Mouse (Mus musculus): ENCODE data around the gene Olfml2a.

DNA sequence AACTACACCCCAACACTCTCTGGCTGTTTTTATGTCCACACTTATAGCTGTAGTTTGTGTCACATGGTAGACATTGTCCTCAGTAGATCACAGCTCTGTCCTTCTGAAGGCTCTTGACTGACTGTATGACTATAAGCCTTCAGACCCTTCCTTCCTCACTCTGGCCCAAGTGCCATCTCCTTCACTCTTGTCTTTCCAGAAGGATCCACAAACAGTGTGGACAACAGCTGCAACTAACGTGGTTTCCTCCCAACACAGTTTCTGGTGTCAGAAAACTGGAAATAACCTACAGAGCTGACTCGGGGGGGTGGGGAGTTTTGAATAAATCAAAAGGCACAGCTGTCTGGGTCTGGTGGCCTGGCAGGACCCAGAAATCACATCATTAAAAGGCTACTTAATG lies 24.3 kb downstream of the Olfml2a start:
- TF ChIP-seq CTCF (IDR thresholded peaks at IDR 0.05 in 2 of 3, conservative IDR thresholded peaks at IDR 0.05 in 1 of 3; ENCODE audit: control insufficient read depth in 1 of 3, insufficient read depth in 1 of 3, low read depth in 2 of 3, low read length in 3 of 3, poor library complexity in 1 of 3, severe bottlenecking in 1 of 3) (no peak), TBP (IDR thresholded peaks at IDR 0.05; ENCODE audit: low read depth, low read length) (no peak), GABPA (IDR thresholded peaks at IDR 0.05; ENCODE audit: low read depth, low read length) (no peak), EP300 (IDR thresholded peaks at IDR 0.05; ENCODE audit: low read depth in 1 of 2, low read length in 2 of 2) (no peak), POLR2A (IDR thresholded peaks at IDR 0.05; ENCODE audit: control insufficient read depth in 1 of 2, insufficient read depth in 1 of 2, low read depth in 1 of 2, low read length in 2 of 2, poor library complexity in 1 of 2) (no peak), ZKSCAN1 (IDR thresholded peaks at IDR 0.05; ENCODE audit: low read depth, low read length) (no peak), RAD21 (IDR thresholded peaks at IDR 0.05; ENCODE audit: low read depth, low read length) (no peak), MAX (IDR thresholded peaks at IDR 0.05; ENCODE audit: low read length) (no peak), UBTF (IDR thresholded peaks at IDR 0.05; ENCODE audit: borderline replicate concordance, insufficient read depth, low read depth, low read length) (no peak), MAZ (IDR thresholded peaks at IDR 0.05; ENCODE audit: low read depth, low read length) (no peak), USF1 (IDR thresholded peaks at IDR 0.05; ENCODE audit: low read depth, low read length) (no peak), MAFK (IDR thresholded peaks at IDR 0.05; ENCODE audit: borderline replicate concordance, low read depth, low read length) (no peak), GATA1 (IDR thresholded peaks at IDR 0.05; ENCODE audit: low read depth, low read length) (no peak), MEF2A (IDR thresholded peaks at IDR 0.05; ENCODE audit: extremely low read depth, insufficient replicate concordance, low read depth, low read length, poor library complexity, severe bottlenecking) (no peak)

Data from MEL (cell line).